Mouse (Mus musculus): Measurements from ENCODE around the gene Ctsd. TPM values are rescaled to one million over a fixed set of nuclear protein-coding genes. Genes with fewer than 3 reads are reported as not detected.
A peak's percentile ranks its signal among the peaks of the same experiment; 100 is the strongest.

Ctsd gene
- polyA plus RNA-seq, 1 experiment from 2014 or later = 295 TPM

DNA sequence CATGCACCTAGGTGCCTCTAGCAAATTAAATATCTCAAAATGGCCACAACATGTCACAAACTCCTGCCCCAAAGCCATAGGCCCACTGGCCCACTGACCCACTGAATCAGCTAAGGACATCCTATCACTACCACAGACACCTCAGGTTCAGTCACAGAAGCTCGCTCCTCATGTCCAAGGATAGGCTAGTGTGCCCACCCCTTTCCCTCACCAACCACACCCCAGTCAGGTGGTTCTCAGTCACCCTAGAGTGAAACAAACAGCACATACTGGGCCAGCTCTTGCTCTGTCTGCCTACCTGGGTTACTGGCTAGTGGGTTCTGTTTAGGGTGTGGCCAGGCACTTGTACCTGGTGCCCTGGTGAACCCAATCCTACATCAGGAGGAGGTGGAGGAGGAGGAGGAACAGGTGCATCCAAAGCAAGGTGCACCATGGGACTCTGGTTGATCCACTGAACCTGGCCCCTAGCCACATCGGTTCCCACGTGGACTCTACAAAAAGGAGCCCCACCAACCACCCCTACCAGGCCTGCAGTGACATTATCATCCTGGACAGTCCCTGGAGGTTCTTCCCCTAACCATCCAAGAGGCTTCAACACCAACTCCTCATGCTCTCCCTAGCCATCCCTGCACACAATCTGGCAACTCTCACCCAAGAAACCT, 2.0 kb downstream of the Ctsd start:
- 76% methylated on average over 3 of the region's 3 CpGs for WGBS (ENCODE audit: insufficient replicate concordance)
- peak overlapping the region; percentile 95 for H3K9ac ChIP-seq
- no peaks in the 10 kb centered on the region for H3K27me3 ChIP-seq (replicated peaks)
- peak overlapping the region; percentile 84 for H3K4me2 ChIP-seq
- peaks cover 74% of the 10 kb centered on the region for H3K4me1 ChIP-seq
- peak overlapping the region; percentile 81 for H3K4me3 ChIP-seq
- ATAC-seq = no peak
- peaks cover 57% of the 10 kb centered on the region for H3K36me3 ChIP-seq
- no peaks in the 10 kb centered on the region for H3K9me3 ChIP-seq (replicated peaks)
- H3K27ac ChIP-seq = peak overlapping the region; percentile 93

DNA sequence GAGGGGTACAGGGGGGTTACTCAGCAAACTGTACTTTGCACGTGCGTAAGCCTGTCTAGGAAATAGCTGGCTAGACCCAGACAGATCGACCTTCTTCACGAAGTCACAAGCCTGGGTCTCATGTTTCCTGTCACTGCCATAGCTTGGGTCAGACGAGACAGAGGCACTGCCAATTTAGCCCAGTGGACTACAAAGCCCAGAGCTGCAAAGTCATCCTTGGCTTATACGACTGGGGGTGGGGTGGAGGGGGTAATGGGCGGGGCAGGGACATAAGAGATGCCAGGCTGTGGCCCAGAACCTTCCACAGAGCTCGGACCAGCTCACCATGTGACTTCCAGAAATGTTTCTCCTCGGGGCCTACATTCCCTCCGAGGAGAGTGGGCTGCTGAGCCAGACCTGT, 3.5 kb downstream of the Ctsd start:
- no peaks in the 10 kb centered on the region for H3K27me3 ChIP-seq (replicated peaks)
- WGBS (ENCODE audit: insufficient replicate concordance) = 63% methylated on average over 10 of the region's 10 CpGs
- H3K36me3 ChIP-seq = peaks cover 72% of the 10 kb centered on the region
- peak overlapping the region; percentile 84 for H3K4me2 ChIP-seq
- H3K9ac ChIP-seq = peak overlapping the region; percentile 38
- no peaks in the 10 kb centered on the region for H3K9me3 ChIP-seq (replicated peaks)
- 0 out of 2 replicates have a peak overlapping the region, but pooled peaks have one; percentile 81 for H3K4me3 ChIP-seq
- no peak for ATAC-seq
- H3K27ac ChIP-seq = peak overlapping the region; percentile 93
- peaks cover 84% of the 10 kb centered on the region for H3K4me1 ChIP-seq

DNA sequence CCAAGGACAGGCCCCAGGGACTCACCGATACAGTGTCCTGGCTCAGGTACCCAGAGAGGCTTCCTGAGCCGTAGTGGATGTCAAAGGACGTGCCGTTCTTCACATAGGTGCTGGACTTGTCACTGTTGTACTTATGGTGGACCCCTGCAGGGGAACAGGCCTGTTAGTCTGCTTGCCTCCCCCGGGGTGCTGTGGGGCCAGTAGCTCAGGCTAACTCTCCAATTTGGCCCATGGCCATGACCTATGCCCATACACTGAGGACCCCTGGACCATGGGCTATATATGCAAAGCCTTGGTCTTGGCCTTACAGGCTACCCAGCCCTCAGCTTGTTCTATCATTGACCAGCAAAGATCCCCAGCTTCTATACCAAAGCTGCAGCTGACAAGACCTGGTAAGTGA, 5.3 kb downstream of the Ctsd start, which contains the start of gene Gm49369:
Gene Gm49369 (minus strand): TSS at position 101 of the 400 bp plus-strand sequence.
- Histone ChIP-seq H3K27ac (peak within 1 kb of the TSS; percentile 93), H3K36me3 (peaks cover 90% of the 10 kb centered on the region), H3K9ac (no peak within 1 kb of the TSS), H3K4me1 (peaks cover 94% of the 10 kb centered on the region), H3K9me3 (replicated peaks) (no peaks in the 10 kb centered on the region), H3K4me2 (0 out of 2 replicates have a peak within 1 kb of the TSS, but pooled peaks have one; percentile 84), H3K4me3 (no peak within 1 kb of the TSS), H3K27me3 (replicated peaks) (no peaks in the 10 kb centered on the region)
- no peak for ATAC-seq
- WGBS (ENCODE audit: insufficient replicate concordance) = 95% methylated on average over 5 of the region's 5 CpGs

DNA sequence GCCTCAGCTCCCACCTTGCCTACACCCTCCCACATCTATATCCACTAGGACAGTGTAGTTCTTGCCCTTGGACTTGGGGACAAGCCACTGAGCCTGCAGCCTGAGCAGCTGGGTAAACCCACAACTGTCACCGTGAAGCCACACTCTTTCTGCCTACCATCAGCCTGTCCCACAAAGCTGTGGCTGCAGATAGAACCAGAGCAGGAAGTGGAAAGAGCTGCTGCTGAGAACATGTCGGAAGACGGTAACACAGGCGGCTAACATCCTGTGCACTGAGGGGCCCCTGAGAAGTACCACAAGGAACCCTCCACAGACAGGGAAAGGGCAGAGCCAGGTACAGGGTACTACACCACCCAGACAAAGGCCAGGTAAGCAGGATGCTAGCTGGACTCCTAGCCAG, 6.7 kb downstream of the Ctsd start:
- peaks cover 99% of the 10 kb centered on the region for H3K36me3 ChIP-seq
- peaks cover 98% of the 10 kb centered on the region for H3K4me1 ChIP-seq
- H3K4me3 ChIP-seq = no peak overlapping the region
- no peaks in the 10 kb centered on the region for H3K9me3 ChIP-seq (replicated peaks)
- 27% methylated on average over 4 of the region's 4 CpGs for WGBS (ENCODE audit: insufficient replicate concordance)
- peak overlapping the region; percentile 84 for H3K27ac ChIP-seq
- 0 out of 2 replicates have a peak overlapping the region, but pooled peaks have one; percentile 11 for H3K4me2 ChIP-seq
- no peaks in the 10 kb centered on the region for H3K27me3 ChIP-seq (replicated peaks)
- ATAC-seq = no peak
- H3K9ac ChIP-seq = no peak overlapping the region

DNA sequence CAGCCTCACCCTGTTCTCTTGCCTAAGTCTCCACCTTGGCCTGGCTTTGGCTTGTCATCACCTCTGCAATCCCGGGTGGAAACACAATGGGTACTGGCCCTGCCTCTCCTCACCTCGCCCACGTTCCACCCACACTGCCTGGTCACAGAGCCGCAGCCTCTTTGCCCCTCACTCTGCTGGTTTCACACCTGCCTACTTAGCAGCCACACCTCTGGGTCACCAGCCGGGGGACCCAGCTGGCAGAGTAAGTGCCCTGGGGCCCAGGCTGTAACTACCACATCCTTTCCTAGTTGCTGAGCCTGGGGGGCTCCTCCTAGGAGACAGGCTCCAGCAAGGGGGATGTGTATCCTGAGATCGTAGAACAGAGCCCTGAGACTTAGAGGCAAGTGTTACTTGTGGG, 8.7 kb downstream of the Ctsd start:
- H3K4me1 ChIP-seq = peaks cover 98% of the 10 kb centered on the region
- whole genome bisulfite sequencing (ENCODE audit: insufficient replicate concordance) = 76% methylated on average over 6 of the region's 6 CpGs
- ATAC-seq = no peak

DNA sequence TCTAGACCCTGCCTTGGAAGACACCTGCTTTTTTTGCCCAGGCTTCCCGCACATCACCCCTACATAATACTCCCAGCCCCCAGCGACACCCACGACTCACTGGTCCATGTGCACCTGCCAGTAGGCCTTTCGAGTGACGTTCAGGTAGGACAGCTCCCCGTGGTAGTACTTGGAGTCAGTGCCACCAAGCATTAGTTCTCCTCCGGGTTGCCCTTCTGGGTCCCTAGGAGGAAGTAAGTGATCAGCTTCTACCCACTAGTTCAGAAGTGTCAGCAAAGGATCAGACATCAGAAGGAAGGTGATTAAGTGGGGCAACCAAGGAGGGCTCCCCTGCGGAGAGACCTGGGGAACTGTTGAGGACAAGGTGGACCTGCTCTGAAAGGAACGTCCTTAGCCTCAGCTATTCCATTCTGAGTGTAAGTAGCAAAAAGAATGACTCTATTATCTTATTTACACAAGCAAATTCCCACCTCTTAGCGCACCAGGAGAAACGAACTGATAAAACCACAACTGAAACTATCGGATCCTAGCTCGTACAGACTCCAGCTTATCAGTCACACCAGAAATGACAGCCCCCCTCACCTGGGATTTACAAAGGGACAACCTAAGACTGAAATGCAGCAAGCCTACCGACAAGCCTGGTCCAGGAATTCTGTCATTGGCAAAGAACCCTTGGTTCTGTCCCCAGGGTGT, 10.5 kb downstream of the Ctsd start:
- WGBS (ENCODE audit: insufficient replicate concordance) = 38% methylated on average over 14 of the region's 14 CpGs
- Histone ChIP-seq H3K9ac (peak overlapping the region; percentile 41), H3K27ac (peak overlapping the region; percentile 84), H3K36me3 (peaks cover 80% of the 10 kb centered on the region), H3K4me2 (peak overlapping the region; percentile 57), H3K4me3 (peak overlapping the region; percentile 25), H3K27me3 (replicated peaks) (peaks cover 21% of the 10 kb centered on the region), H3K9me3 (replicated peaks) (no peaks in the 10 kb centered on the region), H3K4me1 (peaks cover 96% of the 10 kb centered on the region)
- peak; percentile 84 for ATAC-seq

More for the DNA sequence above, 8.7 kb downstream of the Ctsd start:
- Histone ChIP-seq H3K27me3 (replicated peaks) (peaks cover 3% of the 10 kb centered on the region; the same call in 1 of the 2 replicates), H3K9ac (no peak overlapping the region), H3K4me3 (no peak overlapping the region), H3K36me3 (peaks cover 98% of the 10 kb centered on the region), H3K4me2 (0 out of 2 replicates have a peak overlapping the region, but pooled peaks have one; percentile 57), H3K27ac (peak overlapping the region; percentile 84), H3K9me3 (replicated peaks) (no peaks in the 10 kb centered on the region)

DNA sequence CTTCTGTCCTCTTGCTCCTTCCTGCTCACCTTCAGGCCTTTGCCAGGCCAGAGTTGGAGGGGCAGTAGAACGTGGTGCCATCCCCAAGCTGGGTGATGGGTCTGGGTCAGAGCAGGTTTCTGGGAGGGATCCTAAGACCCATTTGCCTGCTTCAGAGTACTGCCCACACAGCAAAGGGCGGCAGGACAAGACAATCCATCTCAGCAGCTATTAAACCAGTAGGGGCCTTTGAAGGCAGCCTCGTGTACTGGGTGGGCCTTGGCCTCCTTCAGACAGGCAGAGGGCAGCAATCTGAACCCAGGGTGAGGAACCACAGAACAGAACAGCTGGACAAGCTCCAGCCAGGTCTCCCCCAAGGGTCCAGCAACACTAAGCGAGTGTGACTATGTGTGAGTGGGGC, 11.7 kb downstream of the Ctsd start:
- Histone ChIP-seq H3K27me3 (replicated peaks) (peaks cover 33% of the 10 kb centered on the region), H3K36me3 (peaks cover 67% of the 10 kb centered on the region), H3K4me1 (peaks cover 96% of the 10 kb centered on the region), H3K9me3 (replicated peaks) (no peaks in the 10 kb centered on the region), H3K9ac (peak overlapping the region; percentile 34; the same call in 1 of the 2 replicates), H3K27ac (peak overlapping the region; percentile 84), H3K4me2 (no peak overlapping the region), H3K4me3 (no peak overlapping the region)
- 68% methylated on average over 4 of the region's 4 CpGs for WGBS (ENCODE audit: insufficient replicate concordance)
- ATAC-seq = no peak

DNA sequence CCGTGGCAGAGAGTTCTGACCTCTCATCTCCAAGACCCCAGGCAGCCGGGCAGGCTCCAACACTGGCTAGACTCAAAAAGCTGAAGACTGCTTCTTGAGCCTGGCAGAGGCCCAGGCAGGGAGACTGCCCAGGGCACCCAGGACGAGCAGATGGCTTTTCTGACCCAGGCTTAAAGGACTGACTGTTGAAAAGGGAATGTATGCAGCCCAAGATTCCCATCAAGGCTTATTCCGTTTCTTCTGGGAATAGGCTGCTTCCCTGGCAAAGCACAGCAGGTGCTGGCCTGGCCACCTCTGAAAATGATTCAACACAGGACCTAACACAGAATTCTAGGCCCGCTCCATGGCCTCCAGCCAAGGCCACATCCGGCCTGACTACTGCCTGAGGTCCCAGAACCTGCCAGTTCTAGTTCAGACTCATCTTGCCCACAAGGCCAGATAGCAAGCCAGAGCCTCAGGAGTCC, 12.5 kb downstream of the Ctsd start:
- Histone ChIP-seq H3K27ac (peak overlapping the region; percentile 84), H3K9me3 (replicated peaks) (no peaks in the 10 kb centered on the region), H3K9ac (peak overlapping the region; percentile 34; the same call in 1 of the 2 replicates), H3K36me3 (peaks cover 59% of the 10 kb centered on the region), H3K4me1 (peaks cover 93% of the 10 kb centered on the region), H3K4me2 (no peak overlapping the region), H3K4me3 (no peak overlapping the region), H3K27me3 (replicated peaks) (peaks cover 41% of the 10 kb centered on the region)
- 83% methylated on average over 6 of the region's 6 CpGs for WGBS (ENCODE audit: insufficient replicate concordance)
- ATAC-seq = no peak

DNA sequence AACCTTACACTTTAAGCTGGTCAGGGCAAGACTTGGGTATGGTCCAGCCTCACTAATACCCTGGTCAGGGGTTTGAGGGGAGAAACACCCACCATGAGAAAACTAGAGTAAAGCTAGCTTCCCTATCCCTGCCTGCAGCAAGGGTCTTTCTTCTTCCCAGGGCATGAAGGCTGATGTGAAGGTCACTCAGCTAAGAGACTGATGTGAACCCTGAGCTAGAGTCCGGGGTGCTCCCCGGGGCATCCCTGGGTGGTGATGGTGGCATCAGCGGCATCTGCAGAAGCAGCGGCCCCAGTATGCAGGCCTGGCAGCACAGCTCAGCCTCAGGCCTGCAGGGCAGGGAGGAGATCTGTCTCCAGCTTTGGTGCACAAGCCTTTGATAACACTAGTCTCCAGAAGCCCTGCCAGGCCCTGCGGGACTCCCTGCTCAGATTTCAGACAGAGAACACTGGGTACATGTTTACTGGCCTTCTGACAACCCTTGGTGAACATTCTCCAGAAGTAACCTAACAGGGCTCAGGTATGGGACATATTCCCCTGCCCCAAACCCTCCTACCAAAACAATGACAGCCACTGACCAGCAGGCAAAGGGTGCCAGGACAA, 13.3 kb downstream of the Ctsd start:
- WGBS (ENCODE audit: insufficient replicate concordance) = 82% methylated on average over 5 of the region's 5 CpGs
- H3K36me3 ChIP-seq = peaks cover 51% of the 10 kb centered on the region
- ATAC-seq = no peak
- H3K27ac ChIP-seq = no peak overlapping the region
- H3K9ac ChIP-seq = peak overlapping the region; percentile 4; the same call in 1 of the 2 replicates
- H3K9me3 ChIP-seq (replicated peaks) = no peaks in the 10 kb centered on the region
- peaks cover 49% of the 10 kb centered on the region for H3K27me3 ChIP-seq (replicated peaks)
- H3K4me3 ChIP-seq = no peak overlapping the region
- H3K4me1 ChIP-seq = peaks cover 93% of the 10 kb centered on the region
- H3K4me2 ChIP-seq = no peak overlapping the region

DNA sequence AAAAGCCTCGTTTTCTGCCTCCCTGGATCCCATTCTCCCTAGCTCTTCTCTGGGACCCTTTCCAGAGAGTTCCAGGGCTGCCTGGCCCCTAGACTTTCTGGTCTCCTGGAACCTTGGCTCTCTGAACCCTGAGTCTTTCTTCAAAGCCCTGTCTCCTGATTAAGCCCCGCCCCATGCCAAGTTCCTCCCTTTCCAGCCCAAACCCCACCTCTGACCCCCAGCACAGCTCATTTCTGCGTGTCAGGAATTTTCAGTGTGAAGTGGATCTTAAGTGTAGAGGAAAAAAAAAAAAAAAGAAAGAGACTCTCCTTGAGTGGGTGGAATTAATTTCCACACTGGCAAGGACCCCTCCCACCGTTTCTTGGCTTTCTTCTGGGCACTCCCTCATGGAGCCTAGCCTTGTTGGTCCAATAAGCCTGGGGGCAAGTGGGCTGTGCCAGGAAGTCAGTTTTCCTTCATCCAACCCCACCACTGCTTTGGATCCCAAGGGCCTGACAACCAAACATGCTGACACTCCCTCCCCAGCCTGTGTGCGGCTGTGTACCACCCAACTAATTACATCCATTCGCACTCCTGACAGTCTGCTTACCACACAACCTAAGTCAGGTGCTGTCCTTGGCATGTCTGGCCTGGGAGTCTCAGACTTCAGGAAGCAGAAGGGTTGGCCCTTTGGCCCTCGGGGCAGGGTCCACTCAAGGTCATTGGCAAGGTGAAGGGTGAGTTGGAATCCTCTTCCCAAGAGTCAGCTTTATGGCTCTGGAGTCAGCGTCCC, 14.0 kb downstream of the Ctsd start, which contains the start of gene Ifitm10:
Gene Ifitm10 (minus strand): TSS at position 113 of the 772 bp plus-strand sequence.
- peak within 1 kb of the TSS; percentile 76; the same call in 1 of the 2 replicates for H3K4me2 ChIP-seq
- no peak within 1 kb of the TSS for H3K9ac ChIP-seq
- ATAC-seq = no peak
- peaks cover 88% of the 10 kb centered on the region for H3K4me1 ChIP-seq
- H3K36me3 ChIP-seq = peaks cover 44% of the 10 kb centered on the region
- WGBS (ENCODE audit: insufficient replicate concordance) = 71% methylated on average over 8 of the region's 8 CpGs
- no peaks in the 10 kb centered on the region for H3K9me3 ChIP-seq (replicated peaks)
- no peak within 1 kb of the TSS for H3K27ac ChIP-seq
- H3K4me3 ChIP-seq = no peak within 1 kb of the TSS
- peaks cover 56% of the 10 kb centered on the region for H3K27me3 ChIP-seq (replicated peaks)

DNA sequence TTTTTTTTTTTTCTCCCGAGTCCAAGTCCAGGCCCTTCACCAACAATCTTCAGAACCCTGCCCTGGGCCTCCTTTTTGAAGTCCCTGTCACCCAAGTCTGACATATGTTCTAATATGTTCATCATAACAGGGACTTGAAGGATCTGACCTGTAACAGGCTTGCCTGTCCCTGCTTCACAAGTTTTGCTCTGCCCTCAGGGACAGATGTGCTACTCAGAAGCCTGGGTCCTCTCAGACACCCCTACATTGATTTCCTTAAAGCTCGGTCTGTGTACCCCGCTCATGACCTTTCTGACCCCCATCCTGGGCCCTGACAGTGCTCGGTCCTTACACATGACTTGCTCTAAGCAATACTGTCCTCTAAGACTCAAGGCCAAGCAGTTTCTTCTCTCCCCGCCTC, 14.8 kb downstream of the Ctsd start:
- H3K9me3 ChIP-seq (replicated peaks) = no peaks in the 10 kb centered on the region
- ATAC-seq = no peak
- H3K4me3 ChIP-seq = no peak overlapping the region
- H3K27me3 ChIP-seq (replicated peaks) = peaks cover 64% of the 10 kb centered on the region
- WGBS (ENCODE audit: insufficient replicate concordance) = 70% methylated on average over 5 of the region's 5 CpGs
- H3K4me1 ChIP-seq = peaks cover 80% of the 10 kb centered on the region
- no peak overlapping the region for H3K27ac ChIP-seq
- H3K9ac ChIP-seq = no peak overlapping the region
- peaks cover 36% of the 10 kb centered on the region for H3K36me3 ChIP-seq
- no peak overlapping the region for H3K4me2 ChIP-seq

All from liver, embryonic 12.5 days (tissue).